Mouse (Mus musculus): ENCODE data around the gene Rpp38. TPM values are rescaled to one million over a fixed set of nuclear protein-coding genes. Genes with fewer than 3 reads are reported as not detected.

Rpp38 gene
- polyA plus RNA-seq, 1 experiment from 2014 or later, result 15.6 TPM

GRCm38 (mm10) chr2:3331071-3331703, 1.3 kb downstream of the Rpp38 start:
- H3K27ac ChIP-seq (ENCODE audit: low read depth, low read length), result no peak overlapping the region
- TF ChIP-seq CTCF (IDR thresholded peaks at IDR 0.05; ENCODE audit: low read depth), result no peak

DNA sequence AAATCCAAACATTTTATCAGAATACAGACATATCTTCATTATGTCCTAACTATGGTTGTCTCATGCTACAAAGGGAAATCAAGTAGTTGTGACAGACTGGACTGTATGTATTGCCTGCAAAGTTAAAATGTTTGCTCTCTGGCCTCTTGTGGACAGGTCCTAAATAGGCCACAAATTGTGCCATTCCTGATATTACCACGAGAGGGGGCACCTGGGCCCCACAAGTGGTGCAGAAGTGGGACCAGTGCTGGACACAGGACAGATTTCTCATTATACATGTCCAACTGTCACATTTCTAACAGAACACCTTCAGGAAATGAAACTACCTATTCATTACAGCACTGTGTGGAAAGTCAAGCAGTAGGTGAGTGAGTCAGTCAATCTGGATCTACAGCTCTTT, 5.1 kb downstream of the Rpp38 start:
- Histone ChIP-seq H3K27me3 (replicated peaks; ENCODE audit: control insufficient read depth, insufficient read depth, low read length) (no peaks in the 10 kb centered on the region), H3K9me3 (ENCODE audit: control insufficient read depth) (no peaks in the 10 kb centered on the region), H3K9ac (ENCODE audit: low read depth, low read length) (no peak overlapping the region), H3K36me3 (ENCODE audit: control insufficient read depth, insufficient read depth) (peaks cover 43% of the 10 kb centered on the region), H3K4me3 (ENCODE audit: low read depth, low read length) (no peak overlapping the region), H3K4me1 (replicated peaks; ENCODE audit: control insufficient read depth, insufficient read depth, low read length) (peaks cover 3% of the 10 kb centered on the region; the same call in 1 of the 2 replicates), H3K4me2 (replicated peaks; ENCODE audit: low read depth) (no peak overlapping the region), H3K27ac (ENCODE audit: low read depth, low read length) (no peak overlapping the region)
- WGBS, result 22% methylated on average over 1 of the region's 1 CpGs
- no peak for ATAC-seq
- TF ChIP-seq CTCF (IDR thresholded peaks at IDR 0.05; ENCODE audit: low read depth), result peak; percentile 75

More at GRCm38 (mm10) chr2:3331071-3331703, 1.3 kb downstream of the Rpp38 start:
- Histone ChIP-seq H3K4me1 (replicated peaks; ENCODE audit: control insufficient read depth, insufficient read depth, low read length) (peaks cover 3% of the 10 kb centered on the region; the same call in 1 of the 2 replicates), H3K9ac (ENCODE audit: low read depth, low read length) (peak overlapping the region; percentile 22; the same call in 1 of the 2 replicates), H3K4me3 (ENCODE audit: low read depth, low read length) (peak overlapping the region; percentile 76; the same call in 1 of the 2 replicates), H3K27me3 (replicated peaks; ENCODE audit: control insufficient read depth, insufficient read depth, low read length) (no peaks in the 10 kb centered on the region), H3K9me3 (ENCODE audit: control insufficient read depth) (no peaks in the 10 kb centered on the region), H3K4me2 (replicated peaks; ENCODE audit: low read depth) (peak overlapping the region; percentile 84), H3K36me3 (ENCODE audit: control insufficient read depth, insufficient read depth) (peaks cover 15% of the 10 kb centered on the region)
- 55% methylated on average over 5 of the region's 5 CpGs for WGBS
- ATAC-seq, result no peak

DNA sequence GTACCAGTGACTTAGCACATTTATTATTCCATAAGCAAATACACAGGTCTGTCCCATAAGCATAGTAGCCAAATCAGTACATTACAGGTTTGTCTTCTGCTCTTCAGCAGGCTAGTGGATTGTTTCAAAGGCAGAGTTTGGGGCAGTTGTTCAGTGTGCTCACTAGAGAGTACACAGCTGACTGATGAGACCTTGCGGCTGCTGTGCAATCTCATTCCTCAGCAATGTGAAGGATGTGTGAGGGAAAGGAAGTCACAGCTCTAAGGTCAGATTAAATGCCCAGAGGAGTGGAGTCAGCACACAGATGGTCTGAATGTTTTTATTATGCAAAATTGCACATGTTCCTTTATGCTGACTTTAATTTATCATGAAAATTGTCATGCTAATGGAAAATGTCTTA, 5.9 kb downstream of the Rpp38 start:
- no peak overlapping the region for H3K9ac ChIP-seq (ENCODE audit: low read depth, low read length)
- no peak overlapping the region for H3K4me3 ChIP-seq (ENCODE audit: low read depth, low read length)
- peaks cover under 1% of the 10 kb centered on the region; the same call in 1 of the 2 replicates for H3K4me1 ChIP-seq (replicated peaks; ENCODE audit: control insufficient read depth, insufficient read depth, low read length)
- no peak for ATAC-seq
- H3K9me3 ChIP-seq (ENCODE audit: control insufficient read depth), result no peaks in the 10 kb centered on the region
- no peak overlapping the region for H3K27ac ChIP-seq (ENCODE audit: low read depth, low read length)
- H3K36me3 ChIP-seq (ENCODE audit: control insufficient read depth, insufficient read depth), result peaks cover 43% of the 10 kb centered on the region
- no peak overlapping the region for H3K4me2 ChIP-seq (replicated peaks; ENCODE audit: low read depth)
- no peaks in the 10 kb centered on the region for H3K27me3 ChIP-seq (replicated peaks; ENCODE audit: control insufficient read depth, insufficient read depth, low read length)
- 77% methylated on average over 1 of the region's 1 CpGs for WGBS
- no peak for TF ChIP-seq CTCF (IDR thresholded peaks at IDR 0.05; ENCODE audit: low read depth)

GRCm38 (mm10) chr2:3324381-3325130, 7.9 kb downstream of the Rpp38 start:
- Histone ChIP-seq H3K27ac (ENCODE audit: low read depth, low read length) (no peak overlapping the region), H3K36me3 (ENCODE audit: control insufficient read depth, insufficient read depth) (peaks cover 44% of the 10 kb centered on the region), H3K9me3 (ENCODE audit: control insufficient read depth) (no peaks in the 10 kb centered on the region), H3K4me1 (replicated peaks; ENCODE audit: control insufficient read depth, insufficient read depth, low read length) (no peaks in the 10 kb centered on the region), H3K4me2 (replicated peaks; ENCODE audit: low read depth) (no peak overlapping the region), H3K27me3 (replicated peaks; ENCODE audit: control insufficient read depth, insufficient read depth, low read length) (no peaks in the 10 kb centered on the region), H3K9ac (ENCODE audit: low read depth, low read length) (no peak overlapping the region), H3K4me3 (ENCODE audit: low read depth, low read length) (no peak overlapping the region)
- 94% methylated on average over 7 of the region's 7 CpGs for WGBS
- ATAC-seq, result no peak
- no peak for TF ChIP-seq CTCF (IDR thresholded peaks at IDR 0.05; ENCODE audit: low read depth)

GRCm38 (mm10) chr2:3323132-3323531, 9.3 kb downstream of the Rpp38 start:
- 71% methylated on average over 2 of the region's 2 CpGs for WGBS
- no peak overlapping the region for H3K27ac ChIP-seq (ENCODE audit: low read depth, low read length)
- H3K9me3 ChIP-seq (ENCODE audit: control insufficient read depth), result no peaks in the 10 kb centered on the region
- H3K9ac ChIP-seq (ENCODE audit: low read depth, low read length), result no peak overlapping the region
- TF ChIP-seq CTCF (IDR thresholded peaks at IDR 0.05; ENCODE audit: low read depth), result no peak
- H3K4me1 ChIP-seq (replicated peaks; ENCODE audit: control insufficient read depth, insufficient read depth, low read length), result no peaks in the 10 kb centered on the region
- H3K4me2 ChIP-seq (replicated peaks; ENCODE audit: low read depth), result no peak overlapping the region
- no peak for ATAC-seq
- no peak overlapping the region for H3K4me3 ChIP-seq (ENCODE audit: low read depth, low read length)
- peaks cover 45% of the 10 kb centered on the region for H3K36me3 ChIP-seq (ENCODE audit: control insufficient read depth, insufficient read depth)
- H3K27me3 ChIP-seq (replicated peaks; ENCODE audit: control insufficient read depth, insufficient read depth, low read length), result no peaks in the 10 kb centered on the region

DNA sequence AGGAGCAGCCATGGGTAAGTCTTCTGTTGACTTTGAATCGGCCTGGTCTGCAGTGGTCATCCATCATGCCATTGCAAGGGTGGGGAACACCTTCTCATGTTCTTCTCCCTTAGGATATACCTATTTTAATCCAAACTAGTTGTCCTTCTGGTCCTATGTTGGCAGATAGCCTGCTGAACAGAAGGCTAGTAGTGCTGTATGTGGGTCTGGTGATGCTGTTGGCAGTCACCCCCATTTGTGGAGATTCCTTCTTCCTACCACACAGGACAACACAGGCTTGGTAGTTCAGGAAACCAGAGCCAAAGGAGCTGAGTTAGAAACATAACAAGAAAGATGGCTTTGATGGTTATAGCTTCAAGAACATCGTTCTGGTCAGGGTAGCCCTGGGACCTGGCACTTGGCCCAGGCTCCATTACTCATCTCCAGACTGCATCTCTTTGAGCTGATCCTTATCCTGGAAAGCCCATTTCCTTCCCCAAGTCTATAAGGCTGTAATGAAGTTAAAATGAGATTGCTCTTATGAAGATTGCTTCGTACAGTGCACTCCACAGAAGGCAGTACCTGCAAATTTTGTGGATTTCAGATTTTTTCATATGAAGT, 26.9 kb downstream of the Rpp38 start:
- H3K4me1 ChIP-seq (replicated peaks; ENCODE audit: control insufficient read depth, insufficient read depth, low read length), result no peaks in the 10 kb centered on the region
- no peak for ATAC-seq
- no peaks in the 10 kb centered on the region for H3K9me3 ChIP-seq (ENCODE audit: control insufficient read depth)
- peaks cover 13% of the 10 kb centered on the region; the same call in 1 of the 2 replicates for H3K36me3 ChIP-seq (ENCODE audit: control insufficient read depth, insufficient read depth)
- no peak overlapping the region for H3K27ac ChIP-seq (ENCODE audit: low read depth, low read length)
- H3K4me3 ChIP-seq (ENCODE audit: low read depth, low read length), result no peak overlapping the region
- WGBS, result 66% methylated on average over 3 of the region's 3 CpGs
- no peak overlapping the region for H3K9ac ChIP-seq (ENCODE audit: low read depth, low read length)
- no peak for TF ChIP-seq CTCF (IDR thresholded peaks at IDR 0.05; ENCODE audit: low read depth)
- H3K4me2 ChIP-seq (replicated peaks; ENCODE audit: low read depth), result no peak overlapping the region
- H3K27me3 ChIP-seq (replicated peaks; ENCODE audit: control insufficient read depth, insufficient read depth, low read length), result no peaks in the 10 kb centered on the region
